Mouse (Mus musculus) heart, embryonic 10.5 days (tissue): ENCODE results near the gene Nedd4. TPM values are rescaled to one million over a fixed set of nuclear protein-coding genes. Genes with fewer than 3 reads are reported as not detected.
A peak's percentile ranks its signal among the peaks of the same experiment; 100 is the strongest.

Experiments
- DNase-seq: peaks from one replicate; pipeline ENCODE4 v3.0.0-alpha.2; 2017; ENCODE audit warnings: low spot score
- H3K27ac ChIP-seq: fragments of 300-500 bp; sonication (generic); 2 replicates; pipeline ENCODE4 v1.5.1; 2016; ENCODE audit warnings: mild to moderate bottlenecking
- H3K27me3 ChIP-seq: fragments of 300-500 bp; sonication (generic); 2 replicates; pipeline ENCODE4 v1.6.1; 2016; ENCODE audit warnings: mild to moderate bottlenecking; ENCODE audit not compliant: poor library complexity, insufficient read depth, severe bottlenecking
- H3K36me3 ChIP-seq: fragments of 300-500 bp; sonication (generic); 2 replicates; pipeline ENCODE4 v1.6.1; 2016; ENCODE audit warnings: mild to moderate bottlenecking, moderate library complexity
- H3K4me1 ChIP-seq: fragments of 300-500 bp; sonication (generic); 2 replicates; pipeline ENCODE4 v1.6.1; 2016; ENCODE audit warnings: mild to moderate bottlenecking
- H3K4me3 ChIP-seq: fragments of 300-500 bp; sonication (generic); 2 replicates; pipeline ENCODE4 v1.5.1; 2016; ENCODE audit warnings: mild to moderate bottlenecking, moderate library complexity
- H3K9me3 ChIP-seq: fragments of 300-500 bp; sonication (generic); 2 replicates; pipeline ENCODE4 v1.6.1; 2016; ENCODE audit warnings: mild to moderate bottlenecking, moderate library complexity
- WGBS: fragments of 180-500 bp; shearing (Covaris S2); methylation state at CpG from one replicate; pipeline ENCODE4 v1.1.7; 2016; 5-methylcytosine and 5-hydroxymethylcytosine counted together
- polyA plus RNA-seq: library from polyadenylated mRNA; unstranded; fragments of >200 nt; fragmentation: Nextera tagmentation; extraction: Ambion mirVana; gene quantifications from 2 replicates; pipeline ENCODE4 v1.2.1, GENCODE M21; 2016

Nedd4 gene
- polyA plus RNA-seq, 1 experiment from 2014 or later: 515 TPM

- H3K27me3 ChIP-seq: no peaks in the 10 kb centered on the region
- 0 out of 2 replicates have a peak, but pooled peaks cover 6% of the 10 kb centered on the region for H3K4me1 ChIP-seq
- H3K4me3 ChIP-seq: no peak overlapping the region
- no peak overlapping the region for H3K27ac ChIP-seq
- peaks cover 92% of the 10 kb centered on the region for H3K36me3 ChIP-seq
- H3K9me3 ChIP-seq: no peaks in the 10 kb centered on the region
- 35% methylated on average over 2 of the region's 2 CpGs for WGBS
- no peak for DNase-seq
Observed at GRCm38 (mm10) chr9:72672361-72672760, 10.2 kb downstream of the Nedd4 start.

- no peaks in the 10 kb centered on the region for H3K4me1 ChIP-seq
- no peaks in the 10 kb centered on the region for H3K27me3 ChIP-seq
- H3K27ac ChIP-seq: no peak overlapping the region
- no peak overlapping the region for H3K4me3 ChIP-seq
- peaks cover 91% of the 10 kb centered on the region for H3K36me3 ChIP-seq
- WGBS: 88% methylated on average over 6 of the region's 6 CpGs
- H3K9me3 ChIP-seq: no peaks in the 10 kb centered on the region
- no peak for DNase-seq
Observed at GRCm38 (mm10) chr9:72674957-72675744, 13.0 kb downstream of the Nedd4 start.

- no peak for DNase-seq
- WGBS: 93% methylated on average over 3 of the region's 3 CpGs
- Histone ChIP-seq H3K27me3 (no peaks in the 10 kb centered on the region), H3K4me1 (no peaks in the 10 kb centered on the region), H3K27ac (no peak overlapping the region), H3K4me3 (no peak overlapping the region), H3K9me3 (no peaks in the 10 kb centered on the region), H3K36me3 (peaks cover 86% of the 10 kb centered on the region)
Observed at GRCm38 (mm10) chr9:72675745-72676200, 13.6 kb downstream of the Nedd4 start.

GRCm38 (mm10) chr9:72677659-72678058 is 15.5 kb downstream of the Nedd4 start:
- no peaks in the 10 kb centered on the region for H3K27me3 ChIP-seq
- H3K9me3 ChIP-seq: no peaks in the 10 kb centered on the region
- H3K4me3 ChIP-seq: no peak overlapping the region
- peaks cover 4% of the 10 kb centered on the region; the same call in 1 of the 2 replicates for H3K4me1 ChIP-seq
- H3K36me3 ChIP-seq: peaks cover 86% of the 10 kb centered on the region
- WGBS: 89% methylated on average over 5 of the region's 5 CpGs
- DNase-seq: no peak
- H3K27ac ChIP-seq: no peak overlapping the region

GRCm38 (mm10) chr9:72678771-72679170 is 16.6 kb downstream of the Nedd4 start:
- H3K36me3 ChIP-seq: peaks cover 84% of the 10 kb centered on the region
- no peak overlapping the region for H3K4me3 ChIP-seq
- H3K9me3 ChIP-seq: no peaks in the 10 kb centered on the region
- no peak overlapping the region for H3K27ac ChIP-seq
- no peaks in the 10 kb centered on the region for H3K27me3 ChIP-seq
- H3K4me1 ChIP-seq: peaks cover 4% of the 10 kb centered on the region; the same call in 1 of the 2 replicates
- 86% methylated on average over 4 of the region's 4 CpGs for WGBS
- no peak for DNase-seq

GRCm38 (mm10) chr9:72681652-72682228 is 19.6 kb downstream of the Nedd4 start:
- Histone ChIP-seq H3K4me1 (peaks cover 14% of the 10 kb centered on the region; the same call in 1 of the 2 replicates), H3K9me3 (no peaks in the 10 kb centered on the region), H3K27me3 (no peaks in the 10 kb centered on the region), H3K4me3 (no peak overlapping the region), H3K36me3 (peaks cover 84% of the 10 kb centered on the region), H3K27ac (no peak overlapping the region)
- 63% methylated on average over 8 of the region's 8 CpGs for WGBS
- DNase-seq: no peak

- 91% methylated on average over 1 of the region's 1 CpGs for WGBS
- Histone ChIP-seq H3K4me3 (no peak overlapping the region), H3K27ac (no peak overlapping the region), H3K9me3 (no peaks in the 10 kb centered on the region), H3K27me3 (no peaks in the 10 kb centered on the region), H3K36me3 (peaks cover 84% of the 10 kb centered on the region), H3K4me1 (peaks cover 17% of the 10 kb centered on the region; the same call in 1 of the 2 replicates)
- no peak for DNase-seq
Observed at GRCm38 (mm10) chr9:72683268-72683667, 21.1 kb downstream of the Nedd4 start.

GRCm38 (mm10) chr9:72685231-72685630 is 23.1 kb downstream of the Nedd4 start:
- 68% methylated on average over 4 of the region's 4 CpGs for WGBS
- no peak for DNase-seq
- no peak overlapping the region for H3K27ac ChIP-seq
- H3K4me1 ChIP-seq: peaks cover 17% of the 10 kb centered on the region; the same call in 1 of the 2 replicates
- no peak overlapping the region for H3K4me3 ChIP-seq
- no peaks in the 10 kb centered on the region for H3K27me3 ChIP-seq
- H3K36me3 ChIP-seq: peaks cover 91% of the 10 kb centered on the region
- no peaks in the 10 kb centered on the region for H3K9me3 ChIP-seq

- H3K4me1 ChIP-seq: peaks cover 17% of the 10 kb centered on the region; the same call in 1 of the 2 replicates
- H3K27me3 ChIP-seq: no peaks in the 10 kb centered on the region
- peaks cover 98% of the 10 kb centered on the region for H3K36me3 ChIP-seq
- no peak overlapping the region for H3K4me3 ChIP-seq
- no peak for DNase-seq
- H3K27ac ChIP-seq: peak overlapping the region; percentile 37; the same call in 1 of the 2 replicates
- H3K9me3 ChIP-seq: no peaks in the 10 kb centered on the region
- 77% methylated on average over 4 of the region's 4 CpGs for WGBS
Observed at GRCm38 (mm10) chr9:72686506-72686905, 24.4 kb downstream of the Nedd4 start.

GRCm38 (mm10) chr9:72689522-72689921 is 27.4 kb downstream of the Nedd4 start:
- peaks cover 28% of the 10 kb centered on the region for H3K4me1 ChIP-seq
- 82% methylated on average over 5 of the region's 5 CpGs for WGBS

GRCm38 (mm10) chr9:72690811-72691210 is 28.7 kb downstream of the Nedd4 start:
- Histone ChIP-seq H3K4me1 (peaks cover 31% of the 10 kb centered on the region), H3K9me3 (no peaks in the 10 kb centered on the region), H3K27ac (no peak overlapping the region), H3K27me3 (no peaks in the 10 kb centered on the region), H3K36me3 (peaks cover 97% of the 10 kb centered on the region), H3K4me3 (no peak overlapping the region)
- DNase-seq: no peak
- WGBS: 88% methylated on average over 1 of the region's 1 CpGs

More at GRCm38 (mm10) chr9:72689522-72689921, 27.4 kb downstream of the Nedd4 start:
- Histone ChIP-seq H3K9me3 (no peaks in the 10 kb centered on the region), H3K36me3 (peaks cover 98% of the 10 kb centered on the region), H3K27me3 (no peaks in the 10 kb centered on the region), H3K4me3 (no peak overlapping the region), H3K27ac (no peak overlapping the region)
- no peak for DNase-seq

- DNase-seq: no peak
- Histone ChIP-seq H3K4me3 (no peak overlapping the region), H3K9me3 (no peaks in the 10 kb centered on the region), H3K36me3 (peaks cover 95% of the 10 kb centered on the region), H3K4me1 (peaks cover 24% of the 10 kb centered on the region), H3K27me3 (no peaks in the 10 kb centered on the region), H3K27ac (no peak overlapping the region)
- WGBS: 86% methylated on average over 5 of the region's 5 CpGs
Observed at GRCm38 (mm10) chr9:72691942-72692341, 29.8 kb downstream of the Nedd4 start.

- 75% methylated on average over 24 of the region's 24 CpGs for WGBS
Observed at GRCm38 (mm10) chr9:72693081-72693696, 31.0 kb downstream of the Nedd4 start.

More at GRCm38 (mm10) chr9:72693081-72693696, 31.0 kb downstream of the Nedd4 start:
- H3K27ac ChIP-seq: no peak overlapping the region
- H3K36me3 ChIP-seq: peaks cover 93% of the 10 kb centered on the region
- no peak overlapping the region for H3K4me3 ChIP-seq
- no peaks in the 10 kb centered on the region for H3K9me3 ChIP-seq
- no peak for DNase-seq
- peaks cover 29% of the 10 kb centered on the region for H3K4me1 ChIP-seq
- H3K27me3 ChIP-seq: no peaks in the 10 kb centered on the region
